Mouse (Mus musculus): Measurements from ENCODE around the gene 4930550L24Rik. TPM values are rescaled to one million over a fixed set of nuclear protein-coding genes. Genes with fewer than 3 reads are reported as not detected.

4930550L24Rik gene
- not detected for total RNA-seq (2022)

DNA sequence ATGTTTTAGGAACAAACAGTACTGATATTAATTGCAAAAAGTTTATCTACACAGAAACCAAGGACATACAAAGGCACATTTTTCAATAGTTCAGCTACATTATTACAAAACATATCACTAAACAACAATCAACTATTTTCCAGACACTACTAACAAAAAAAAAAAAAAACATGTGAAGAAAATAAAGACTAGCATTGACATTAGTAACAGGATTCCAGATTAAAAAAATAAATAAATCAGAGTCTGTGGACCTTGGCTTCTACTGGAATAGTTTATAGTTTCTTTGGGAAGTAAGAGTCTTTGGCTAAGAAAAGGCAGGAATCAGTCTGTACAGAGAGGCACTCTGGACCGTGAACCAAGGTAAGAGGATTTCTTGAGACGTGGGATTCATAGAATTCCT, at the start of gene 4930550L24Rik:
Gene 4930550L24Rik, plus strand, starts transcription at position 301 of the 400 bp plus-strand sequence.
- DNase-seq, result no peak

DNA sequence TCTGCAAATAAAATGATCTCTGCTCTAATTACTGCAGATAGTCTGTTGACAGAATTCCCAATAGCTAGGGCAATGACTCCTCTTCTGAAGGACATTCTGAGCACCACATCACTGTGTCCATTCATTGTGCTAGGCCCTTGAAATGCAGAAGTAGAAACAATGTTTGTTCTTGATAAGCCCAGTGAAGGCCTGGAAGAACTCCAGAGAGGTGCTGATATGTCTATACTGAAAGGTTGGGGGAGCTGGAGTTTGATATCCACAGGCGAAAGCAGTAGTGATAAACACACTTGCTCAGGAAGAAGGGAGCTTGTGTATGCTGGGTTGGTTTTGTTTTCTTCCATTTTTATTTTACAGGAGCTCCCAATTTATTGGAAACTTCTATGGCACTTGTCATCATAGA, 8.4 kb upstream of the 4930550L24Rik start:
- DNase-seq, result no peak

DNA sequence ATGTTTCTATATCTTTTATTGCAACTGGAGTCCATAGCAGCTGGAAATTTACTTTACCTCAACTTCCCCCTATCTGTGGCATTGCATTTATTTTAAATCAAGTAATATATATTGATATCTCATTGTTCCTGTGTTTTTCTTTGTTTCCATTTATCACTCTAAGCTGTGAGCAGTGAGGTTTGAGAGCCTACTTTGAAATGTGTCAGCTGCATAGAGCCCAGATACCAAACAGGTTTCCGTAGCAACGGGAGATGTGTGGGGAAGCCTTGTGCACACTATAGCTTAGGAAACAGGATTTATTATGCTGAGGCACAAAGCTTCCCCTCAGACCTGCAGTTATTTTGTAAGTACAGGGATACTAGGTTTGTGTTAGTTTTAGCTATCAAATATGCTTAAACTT, 58.8 kb downstream of the 4930550L24Rik start:
- no peak for DNase-seq
